Comparison of ENCODE assay signal across 9 mouse cellular contexts in the genomic region with DNA sequence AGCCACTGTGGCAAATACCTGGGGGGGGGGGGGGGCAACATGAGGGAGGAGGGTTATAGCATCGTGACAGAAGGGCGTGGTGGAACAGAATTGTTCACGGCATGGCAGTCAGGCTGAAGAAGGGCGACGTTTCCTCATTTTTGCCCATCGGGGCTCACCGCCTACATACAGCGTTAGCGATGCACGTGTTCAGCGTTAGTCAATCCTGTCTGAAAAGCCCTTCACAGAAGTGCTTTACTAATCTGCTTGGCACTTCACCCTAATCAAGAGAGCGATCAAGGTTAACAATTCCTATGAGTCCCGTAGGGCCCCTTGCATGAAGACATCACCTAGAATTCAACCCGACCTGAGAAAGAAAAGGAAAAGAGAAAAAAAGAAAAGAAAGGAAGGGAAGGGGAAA. TPM values are rescaled to one million over a fixed set of nuclear protein-coding genes. Genes with fewer than 3 reads are reported as not detected.
A peak's percentile ranks its signal among the peaks of the same experiment; 100 is the strongest.
DNase-seq lines count a peak whose midpoint lies in the region; ATAC-seq and TF ChIP-seq lines count a peak whose summit lies in the region.
"Had no signal": no experiment of that assay in that cellular context is flagged by ENCODE, and none has a peak within 500 bp of the region (broad histone marks: within the 10 kb centered on the region; RNA-seq: fewer than 3 reads in every experiment).

No protein-coding gene starts in this region.

- H3K27me3 ChIP-seq in forebrain, embryonic 14.5 days (replicated peaks; ENCODE audit: control insufficient read depth, insufficient read depth, low read length): no peaks in the 10 kb centered on the region
- no peaks in the 10 kb centered on the region for H3K27me3 ChIP-seq in forebrain, postnatal 0 days (ENCODE audit: insufficient read depth, low read length)
- no peaks in the 10 kb centered on the region for H3K27me3 ChIP-seq in hindbrain, embryonic 11.5 days (ENCODE audit: control insufficient read depth, insufficient read depth, low read length)
- no peaks in the 10 kb centered on the region for H3K27me3 ChIP-seq in hindbrain, embryonic 12.5 days

- 67% methylated on average over 14 of the region's 14 CpGs for WGBS in forebrain, embryonic 14.5 days
- WGBS in forebrain, postnatal 0 days: 62% methylated on average over 14 of the region's 14 CpGs
- 71% methylated on average over 14 of the region's 14 CpGs for WGBS in hindbrain, embryonic 11.5 days
- WGBS in hindbrain, embryonic 12.5 days: 72% methylated on average over 14 of the region's 14 CpGs

- H3K9me3 ChIP-seq in forebrain, embryonic 14.5 days (replicated peaks; ENCODE audit: control insufficient read depth, low read length): no peaks in the 10 kb centered on the region
- no peaks in the 10 kb centered on the region for H3K9me3 ChIP-seq in forebrain, postnatal 0 days (ENCODE audit: low read length)
- no peaks in the 10 kb centered on the region for H3K9me3 ChIP-seq in hindbrain, embryonic 11.5 days (ENCODE audit: control insufficient read depth, low read length)
- no peaks in the 10 kb centered on the region for H3K9me3 ChIP-seq in hindbrain, embryonic 12.5 days (replicated peaks)

- TF ChIP-seq CTCF in forebrain, postnatal 0 days (IDR thresholded peaks at IDR 0.05; ENCODE audit: low read depth): no peak

- H3K36me3 ChIP-seq in forebrain, embryonic 14.5 days (ENCODE audit: control insufficient read depth, insufficient read depth, low read length): no peaks in the 10 kb centered on the region
- no peaks in the 10 kb centered on the region for H3K36me3 ChIP-seq in forebrain, postnatal 0 days (ENCODE audit: insufficient read depth)
- H3K36me3 ChIP-seq in hindbrain, embryonic 11.5 days (ENCODE audit: control insufficient read depth, insufficient read depth, low read length): no peaks in the 10 kb centered on the region
- H3K36me3 ChIP-seq in hindbrain, embryonic 12.5 days: no peaks in the 10 kb centered on the region

- DNase-seq in forebrain, embryonic 14.5 days (ENCODE audit: low spot score): no peak
- DNase-seq in forebrain, postnatal 0 days: no peak
- no peak for DNase-seq in hindbrain, embryonic 11.5 days (ENCODE audit: low spot score)
- peak; percentile 45 for DNase-seq in A20 (ENCODE audit: low read depth, low spot score)
- DNase-seq in natural killer cell, adult 2 months (ENCODE audit: low spot score in 2 of 2): no peak
- no peak for DNase-seq in ovary, adult 18-20 months (ENCODE audit: low spot score)

- 0 out of 2 replicates have a peak, but pooled peaks have one; percentile 13 for ATAC-seq in forebrain, embryonic 14.5 days
- ATAC-seq in forebrain, postnatal 0 days: no peak
- ATAC-seq in hindbrain, embryonic 11.5 days (ENCODE audit: low FRiP score): 0 out of 2 replicates have a peak, but pooled peaks have one; percentile 13
- ATAC-seq in hindbrain, embryonic 12.5 days (ENCODE audit: low FRiP score): no peak
- ATAC-seq in granulocyte monocyte progenitor cell, adult 5-6 weeks (replicated peaks; ENCODE audit: poor library complexity, severe bottlenecking): peak; percentile 31; the same call in 1 of the 2 replicates

- no peak overlapping the region for H3K9ac ChIP-seq in forebrain, embryonic 14.5 days (ENCODE audit: low read length)
- H3K9ac ChIP-seq in forebrain, postnatal 0 days: no peak overlapping the region
- H3K9ac ChIP-seq in hindbrain, embryonic 11.5 days (ENCODE audit: low read depth, low read length): no peak overlapping the region
- no peak overlapping the region for H3K9ac ChIP-seq in hindbrain, embryonic 12.5 days

- H3K4me2 ChIP-seq in forebrain, embryonic 14.5 days (ENCODE audit: low read length): no peak overlapping the region
- H3K4me2 ChIP-seq in forebrain, postnatal 0 days (ENCODE audit: low read depth): no peak overlapping the region
- no peak overlapping the region for H3K4me2 ChIP-seq in hindbrain, embryonic 11.5 days (replicated peaks; ENCODE audit: low read depth, low read length)
- H3K4me2 ChIP-seq in hindbrain, embryonic 12.5 days (replicated peaks): no peak overlapping the region

- H3K4me1 ChIP-seq in forebrain, embryonic 14.5 days (ENCODE audit: control insufficient read depth, insufficient read depth, low read length): no peaks in the 10 kb centered on the region
- H3K4me1 ChIP-seq in forebrain, postnatal 0 days (ENCODE audit: insufficient read depth): no peaks in the 10 kb centered on the region
- H3K4me1 ChIP-seq in hindbrain, embryonic 11.5 days (replicated peaks; ENCODE audit: control insufficient read depth, insufficient read depth, low read length): no peaks in the 10 kb centered on the region
- H3K4me1 ChIP-seq in hindbrain, embryonic 12.5 days: peaks cover 4% of the 10 kb centered on the region; the same call in 1 of the 2 replicates

- no peak overlapping the region for H3K27ac ChIP-seq in forebrain, embryonic 14.5 days (ENCODE audit: low read depth, low read length)
- H3K27ac ChIP-seq in forebrain, postnatal 0 days (ENCODE audit: low read depth, low read length): no peak overlapping the region
- H3K27ac ChIP-seq in hindbrain, embryonic 11.5 days (ENCODE audit: low read depth, low read length): no peak overlapping the region
- no peak overlapping the region for H3K27ac ChIP-seq in hindbrain, embryonic 12.5 days

- no peak overlapping the region for H3K4me3 ChIP-seq in forebrain, embryonic 14.5 days (ENCODE audit: low read depth, low read length)
- no peak overlapping the region for H3K4me3 ChIP-seq in forebrain, postnatal 0 days (ENCODE audit: low read depth, low read length)
- H3K4me3 ChIP-seq in hindbrain, embryonic 11.5 days (ENCODE audit: low read depth, low read length): no peak overlapping the region
- no peak overlapping the region for H3K4me3 ChIP-seq in hindbrain, embryonic 12.5 days

RNA-seq across cellular contexts. Expression of gene Osmr, which starts 34.3 kb away (rescaled TPM):
- polyA plus RNA-seq in forebrain, embryonic 14.5 days (2014; fragmentation: Nextera tagmentation; extraction: Ambion mirVana): 1.5 and 2.0 TPM in 2 replicates
- total RNA-seq in forebrain, postnatal 0 days (2014; rRNA removed): 1.8 and 2.6 TPM in 2 replicates
- polyA plus RNA-seq in forebrain, postnatal 0 days (2015; fragmentation: Nextera tagmentation; extraction: Ambion mirVana): 1.1 and 1.7 TPM in 2 replicates
- 0.63 and 1.1 TPM in 2 replicates for polyA plus RNA-seq in hindbrain, embryonic 11.5 days (2014; fragmentation: Nextera tagmentation; extraction: Ambion mirVana)
- polyA plus RNA-seq in hindbrain, embryonic 12.5 days (2016; fragmentation: Nextera tagmentation; extraction: Ambion mirVana): 1.0 and 1.4 TPM in 2 replicates
- total RNA-seq in granulocyte monocyte progenitor cell, adult 5-6 weeks (2014; fragmentation: Nextera tagmentation): not detected in 2 replicates
- total RNA-seq in granulocyte monocyte progenitor cell, adult 5-6 weeks (2017): not detected in 2 replicates
- total RNA-seq: megakaryocyte-erythroid progenitor cell, adult 5-6 weeks had no signal

Comparison
In these comparisons a context has a peak if more than half of its experiments do, and no peak if none do; other contexts are left out.
1. ATAC-seq: peak in forebrain, embryonic 14.5 days (single experiment), hindbrain, embryonic 11.5 days (single experiment) and granulocyte monocyte progenitor cell, adult 5-6 weeks (single experiment); none in forebrain, postnatal 0 days (single experiment) and hindbrain, embryonic 12.5 days (single experiment).